Mouse (Mus musculus) embryonic fibroblast, embryonic 13.5 days (primary cell): Measurements from ENCODE around the gene Lcor. TPM values are rescaled to one million over a fixed set of nuclear protein-coding genes. Genes with fewer than 3 reads are reported as not detected.

Source experiments
- H3K27ac ChIP-seq: 2 replicates; pipeline ENCODE4 v1.5.1; 2012; ENCODE audit warnings: low read length, control low read depth, inconsistent platforms; ENCODE audit not compliant: insufficient read depth
- H3K4me1 ChIP-seq: 2 replicates; pipeline ENCODE4 v1.6.1; 2011; ENCODE audit warnings: low read length; ENCODE audit not compliant: control insufficient read depth, insufficient read depth
- H3K4me3 ChIP-seq: 2 replicates; pipeline ENCODE4 v1.5.1; 2011; ENCODE audit warnings: mild to moderate bottlenecking, control low read depth, low read length; ENCODE audit not compliant: insufficient read depth
- CTCF ChIP-seq: IDR thresholded peaks from 2 replicates; pipeline ENCODE4 v1.5.1; 2011; ENCODE audit warnings: mild to moderate bottlenecking, control low read depth, low read length, moderate library complexity, borderline replicate concordance; ENCODE audit not compliant: insufficient read depth
- POLR2A ChIP-seq: IDR thresholded peaks from 2 replicates; pipeline ENCODE4 v1.6.1; 2011; ENCODE audit warnings: low read depth, mild to moderate bottlenecking, control low read depth, low read length, moderate library complexity
- polyA plus RNA-seq: library from polyadenylated mRNA; stranded (reverse); fragments of >200 nt; gene quantifications from 2 replicates; pipeline ENCODE4 v1.2.4, GENCODE M21; 2011; ENCODE audit warnings: low read depth; ENCODE audit not compliant: missing spikeins, insufficient read length

Gene Lcor
- polyA plus RNA-seq, 1 experiment: 8.4 TPM

DNA sequence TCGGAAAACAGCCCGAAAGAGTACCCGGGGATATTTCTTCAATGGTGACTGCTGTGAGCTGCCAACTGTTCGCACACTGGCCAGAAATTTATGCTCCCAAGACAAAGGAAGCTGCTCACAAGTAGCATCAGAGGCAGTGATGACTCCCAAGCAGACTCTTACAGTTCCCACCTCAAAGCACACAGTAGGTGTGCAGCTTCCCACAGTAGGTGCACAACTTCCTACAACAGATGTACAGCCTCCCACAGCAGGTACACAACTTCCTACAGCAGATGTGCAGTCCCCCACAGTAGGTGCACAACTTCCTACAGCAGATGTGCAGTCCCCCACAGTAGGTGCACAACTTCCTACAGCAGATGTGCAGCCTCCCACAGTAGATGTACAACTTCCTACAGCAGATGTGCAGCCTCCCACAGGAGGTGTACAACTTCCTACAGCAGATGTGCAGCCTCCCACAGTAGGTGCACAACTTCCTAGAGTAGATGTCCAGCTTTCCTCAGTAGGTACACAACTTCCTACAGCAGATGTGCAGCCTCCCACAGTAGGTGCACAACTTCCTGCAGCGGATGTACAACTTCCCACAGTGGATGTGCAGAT lies 100.6 kb downstream of the Lcor start:
- H3K4me1 ChIP-seq: no peaks in the 10 kb centered on the region
- TF ChIP-seq POLR2A: no peak
- no peak for TF ChIP-seq CTCF
- no peak overlapping the region for H3K4me3 ChIP-seq
- no peak overlapping the region for H3K27ac ChIP-seq

- TF ChIP-seq CTCF (no peak), POLR2A (no peak)
- no peak overlapping the region for H3K27ac ChIP-seq
- H3K4me3 ChIP-seq: no peak overlapping the region
These were observed 104.3 kb downstream of the Lcor start for GRCm38 (mm10) chr19:41586752-41587151.

DNA sequence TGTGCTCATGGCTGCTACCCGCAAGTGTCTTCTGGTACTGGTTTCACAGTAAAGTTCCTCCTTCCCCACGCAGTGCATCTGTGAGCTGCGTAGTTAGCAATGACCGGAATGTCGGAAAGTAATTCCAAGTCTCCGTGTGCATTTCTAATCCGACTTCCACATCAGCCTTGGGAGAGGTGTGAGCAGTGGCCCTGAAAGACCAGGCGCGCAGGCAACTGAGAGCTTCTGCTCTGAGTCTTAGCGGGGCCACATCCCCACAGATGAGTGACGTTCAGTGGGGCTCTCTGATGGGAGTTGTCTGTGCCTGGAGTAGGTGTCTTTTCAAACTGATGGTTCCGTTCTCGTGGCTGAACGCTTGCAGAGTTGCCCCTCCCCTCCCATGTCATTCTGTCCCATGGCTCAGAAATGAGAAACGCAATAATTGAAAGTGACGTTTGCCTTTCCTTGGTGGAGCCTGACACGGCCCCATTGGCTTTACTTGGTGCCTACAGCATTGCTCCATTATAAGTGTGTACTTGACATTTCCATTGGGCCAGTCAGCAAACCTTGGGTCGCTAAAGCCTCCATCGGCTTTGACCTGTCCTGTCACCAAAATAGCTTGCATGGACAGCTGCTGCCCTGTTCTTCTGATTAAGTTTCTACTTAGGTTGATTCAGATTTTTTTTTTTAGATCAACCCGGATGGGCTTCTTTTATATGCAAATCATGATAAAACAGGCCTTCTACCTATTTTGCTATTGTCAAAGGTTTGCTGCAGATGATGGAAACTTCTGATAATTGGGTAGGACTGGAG lies 105.2 kb downstream of the Lcor start:
- TF ChIP-seq POLR2A (no peak), CTCF (no peak)
- Histone ChIP-seq H3K27ac (no peak overlapping the region), H3K4me1 (peaks cover 13% of the 10 kb centered on the region), H3K4me3 (no peak overlapping the region)

More at GRCm38 (mm10) chr19:41586752-41587151, 104.3 kb downstream of the Lcor start:
- H3K4me1 ChIP-seq: peaks cover 8% of the 10 kb centered on the region

DNA sequence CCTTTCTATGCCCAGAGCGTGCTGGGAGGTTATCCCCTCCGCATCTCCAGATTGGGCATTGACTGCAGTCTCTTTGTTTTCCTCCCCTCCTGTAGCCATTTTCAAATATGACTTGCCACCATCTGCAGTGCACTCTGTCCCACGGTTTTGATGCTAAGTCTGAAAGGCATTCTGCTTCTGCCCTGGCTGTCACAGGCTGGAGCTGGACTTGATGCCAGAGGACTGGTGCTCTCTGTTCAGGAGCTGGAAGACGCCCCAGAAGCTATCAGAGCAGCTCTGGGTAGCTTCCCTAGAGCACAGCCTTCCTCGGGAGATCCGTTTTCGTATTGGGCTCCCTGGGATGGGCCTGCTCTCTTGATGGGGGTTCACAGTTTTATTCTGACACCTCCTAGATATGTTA lies 106.6 kb downstream of the Lcor start:
- H3K4me3 ChIP-seq: no peak overlapping the region
- no peak overlapping the region for H3K27ac ChIP-seq
- H3K4me1 ChIP-seq: peaks cover 14% of the 10 kb centered on the region
- no peak for TF ChIP-seq CTCF

GRCm38 (mm10) chr19:41589681-41590080 lies 107.2 kb downstream of the Lcor start:
- peaks cover 16% of the 10 kb centered on the region for H3K4me1 ChIP-seq
- no peak overlapping the region for H3K4me3 ChIP-seq
- H3K27ac ChIP-seq: no peak overlapping the region
- TF ChIP-seq POLR2A (no peak), CTCF (no peak)

- Histone ChIP-seq H3K27ac (no peak overlapping the region), H3K4me1 (peaks cover 16% of the 10 kb centered on the region), H3K4me3 (no peak overlapping the region)
- no peak for TF ChIP-seq CTCF
- TF ChIP-seq POLR2A: no peak
These were observed 109.4 kb downstream of the Lcor start for GRCm38 (mm10) chr19:41591808-41592207.

GRCm38 (mm10) chr19:41597170-41597894 lies 114.9 kb downstream of the Lcor start:
- TF ChIP-seq POLR2A (no peak), CTCF (no peak)
- Histone ChIP-seq H3K4me1 (peaks cover 7% of the 10 kb centered on the region), H3K27ac (no peak overlapping the region), H3K4me3 (no peak overlapping the region)

DNA sequence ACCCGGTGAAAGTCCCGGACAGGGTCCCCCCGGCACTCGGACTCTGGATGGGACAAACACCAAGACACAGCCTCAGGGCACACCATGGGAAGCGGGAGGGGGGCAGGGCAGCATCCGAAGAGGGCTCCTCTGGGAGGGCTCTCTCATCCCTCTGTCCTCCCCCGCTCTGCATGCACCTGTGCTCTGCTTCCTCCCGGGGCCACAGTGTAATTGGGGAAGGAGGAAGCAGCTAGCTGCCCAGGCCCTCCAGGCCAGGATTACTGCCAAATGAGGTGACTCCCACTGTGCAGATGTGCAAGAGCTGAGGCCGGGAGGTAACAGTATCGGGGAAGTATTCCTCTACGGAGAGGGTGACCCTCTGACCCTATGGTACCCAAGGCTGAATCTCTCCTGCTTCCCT lies 118.2 kb downstream of the Lcor start:
- Histone ChIP-seq H3K4me1 (peaks cover 5% of the 10 kb centered on the region), H3K27ac (no peak overlapping the region), H3K4me3 (no peak overlapping the region)
- TF ChIP-seq POLR2A (no peak), CTCF (no peak)

DNA sequence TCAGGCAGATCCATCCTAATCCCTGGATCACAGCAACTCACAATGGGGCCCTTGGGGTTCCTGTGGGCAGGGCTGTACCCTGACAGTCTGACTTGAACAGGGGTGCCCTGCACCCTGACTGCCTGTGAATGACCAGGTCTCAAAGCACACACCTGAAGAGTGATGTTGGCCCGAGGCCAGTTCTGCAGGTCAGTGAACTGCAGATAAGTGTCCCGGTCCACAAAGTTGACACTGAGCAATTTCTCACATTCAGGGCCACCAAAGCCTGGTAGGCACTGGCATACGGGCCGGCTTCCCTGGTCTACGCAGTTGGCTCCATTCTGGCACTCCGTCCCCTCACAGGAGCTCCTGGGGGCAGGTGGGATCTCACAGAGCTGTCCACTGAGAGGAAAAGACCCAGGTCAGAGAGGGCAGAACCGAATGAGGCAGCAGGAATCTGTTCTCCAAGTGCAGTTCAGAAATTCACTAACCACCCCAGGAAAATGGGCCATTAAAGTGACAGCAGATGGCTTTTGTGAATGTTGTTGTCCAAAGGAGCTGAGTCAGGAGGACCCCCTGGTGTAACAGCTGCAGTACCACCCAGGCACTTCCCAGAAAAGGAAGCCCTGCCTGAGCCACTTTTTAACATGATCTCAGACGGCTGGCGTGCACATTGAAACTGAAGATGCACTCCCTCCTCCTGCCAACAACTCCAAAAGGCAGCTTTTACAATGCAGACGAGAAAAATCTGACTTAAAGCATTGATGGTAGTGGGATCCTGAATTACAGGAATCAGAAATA lies 124.0 kb downstream of the Lcor start:
- H3K27ac ChIP-seq: no peak overlapping the region
- no peak overlapping the region for H3K4me3 ChIP-seq
- TF ChIP-seq POLR2A (no peak), CTCF (no peak)
- H3K4me1 ChIP-seq: no peaks in the 10 kb centered on the region

DNA sequence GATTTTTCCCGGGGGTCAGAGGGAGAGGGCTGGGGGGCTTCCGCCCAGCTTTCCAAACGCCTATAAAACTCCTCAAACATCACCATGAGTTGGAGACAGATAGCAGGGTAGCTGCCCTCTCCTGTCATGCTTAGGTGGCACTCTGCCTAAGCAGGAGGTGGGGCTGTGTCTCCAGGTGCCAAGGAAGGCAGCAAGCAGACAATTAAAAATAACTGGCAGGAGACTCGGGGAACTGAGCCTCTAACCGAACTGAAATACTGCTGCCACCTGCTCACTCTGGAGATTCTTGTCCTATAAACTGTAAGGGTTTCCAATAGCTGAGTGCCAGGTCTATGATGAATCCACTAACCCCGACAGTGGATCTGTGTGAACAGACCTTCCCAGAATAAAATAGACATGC lies 129.2 kb downstream of the Lcor start:
- TF ChIP-seq POLR2A (no peak), CTCF (no peak)
- H3K27ac ChIP-seq: no peak overlapping the region
- no peaks in the 10 kb centered on the region for H3K4me1 ChIP-seq
- H3K4me3 ChIP-seq: no peak overlapping the region

Other genes starting within 250 kb of the Lcor start
- 269 and 273 TPM in 2 replicates for gene Tm9sf3, start 218.6 kb upstream of the Lcor start, polyA plus RNA-seq
- gene Pik3ap1, start 97.5 kb upstream of the Lcor start, polyA plus RNA-seq: 0.91 TPM in 1 of 2 replicates, not detected in the other
- 7.2 and 8.8 TPM in 2 replicates for gene Gm340, start 99.7 kb downstream of the Lcor start, polyA plus RNA-seq